Mouse (Mus musculus): ENCODE measurements around the gene Ints1. TPM values are rescaled to one million over a fixed set of nuclear protein-coding genes. Genes with fewer than 3 reads are reported as not detected.

Gene Ints1
- polyA plus RNA-seq, 1 experiment from 2014 or later: 21.2 TPM

GRCm38 (mm10) chr5:139798168-139798900 lies 22.9 kb upstream of the Ints1 start:
- peaks cover 20% of the 10 kb centered on the region for H3K4me1 ChIP-seq (ENCODE audit: control insufficient read depth, insufficient read depth, low read length)
- no peaks in the 10 kb centered on the region for H3K27me3 ChIP-seq (ENCODE audit: control insufficient read depth, insufficient read depth, low read length)
- H3K4me3 ChIP-seq (ENCODE audit: low read depth, low read length): no peak overlapping the region
- H3K4me2 ChIP-seq (ENCODE audit: low read depth, low read length): peak overlapping the region; percentile 23; the same call in 1 of the 2 replicates
- H3K36me3 ChIP-seq (replicated peaks; ENCODE audit: control insufficient read depth, insufficient read depth, low read depth, low read length): no peaks in the 10 kb centered on the region; the same call in 1 of the 2 replicates
- peak overlapping the region; percentile 65 for H3K27ac ChIP-seq (replicated peaks; ENCODE audit: low read depth, low read length)
- H3K9ac ChIP-seq (replicated peaks; ENCODE audit: low read length): peak overlapping the region; percentile 30
- 50% methylated on average over 11 of the region's 12 CpGs for WGBS
- DNase-seq (ENCODE audit: low spot score) (no peak), ATAC-seq (replicated peaks; ENCODE audit: insufficient number of reproducible peaks, low FRiP score, low TSS enrichment, low read depth) (peak; percentile 16; the same call in 1 of the 2 replicates)
- no peaks in the 10 kb centered on the region for H3K9me3 ChIP-seq (replicated peaks; ENCODE audit: control insufficient read depth, low read length)

GRCm38 (mm10) chr5:139797473-139798167 lies 22.1 kb upstream of the Ints1 start:
- Histone ChIP-seq H3K4me2 (ENCODE audit: low read depth, low read length) (0 out of 2 replicates have a peak overlapping the region, but pooled peaks have one; percentile 23), H3K4me3 (ENCODE audit: low read depth, low read length) (no peak overlapping the region), H3K9ac (replicated peaks; ENCODE audit: low read length) (peak overlapping the region; percentile 14; the same call in 1 of the 2 replicates), H3K27ac (replicated peaks; ENCODE audit: low read depth, low read length) (peak overlapping the region; percentile 65), H3K9me3 (replicated peaks; ENCODE audit: control insufficient read depth, low read length) (no peaks in the 10 kb centered on the region), H3K36me3 (replicated peaks; ENCODE audit: control insufficient read depth, insufficient read depth, low read depth, low read length) (no peaks in the 10 kb centered on the region; the same call in 1 of the 2 replicates), H3K4me1 (ENCODE audit: control insufficient read depth, insufficient read depth, low read length) (peaks cover 20% of the 10 kb centered on the region), H3K27me3 (ENCODE audit: control insufficient read depth, insufficient read depth, low read length) (no peaks in the 10 kb centered on the region)
- DNase-seq (ENCODE audit: low spot score) (peak; percentile 86), ATAC-seq (replicated peaks; ENCODE audit: insufficient number of reproducible peaks, low FRiP score, low TSS enrichment, low read depth) (peak; percentile 64)
- 33% methylated on average over 11 of the region's 11 CpGs for WGBS

- no peak overlapping the region for H3K4me3 ChIP-seq (ENCODE audit: low read depth, low read length)
These were observed 21.4 kb upstream of the Ints1 start for GRCm38 (mm10) chr5:139796900-139797299.

GRCm38 (mm10) chr5:139796001-139796620 lies 20.6 kb upstream of the Ints1 start:
- Histone ChIP-seq H3K36me3 (replicated peaks; ENCODE audit: control insufficient read depth, insufficient read depth, low read depth, low read length) (no peaks in the 10 kb centered on the region; the same call in 1 of the 2 replicates), H3K27me3 (ENCODE audit: control insufficient read depth, insufficient read depth, low read length) (no peaks in the 10 kb centered on the region), H3K27ac (replicated peaks; ENCODE audit: low read depth, low read length) (no peak overlapping the region)

More at GRCm38 (mm10) chr5:139796900-139797299, 21.4 kb upstream of the Ints1 start:
- DNase-seq (ENCODE audit: low spot score) (peak; percentile 60), ATAC-seq (replicated peaks; ENCODE audit: insufficient number of reproducible peaks, low FRiP score, low TSS enrichment, low read depth) (no peak)
- no peaks in the 10 kb centered on the region for H3K27me3 ChIP-seq (ENCODE audit: control insufficient read depth, insufficient read depth, low read length)
- peak overlapping the region; percentile 65 for H3K27ac ChIP-seq (replicated peaks; ENCODE audit: low read depth, low read length)
- H3K9ac ChIP-seq (replicated peaks; ENCODE audit: low read length): peak overlapping the region; percentile 25; the same call in 1 of the 2 replicates
- no peaks in the 10 kb centered on the region; the same call in 1 of the 2 replicates for H3K36me3 ChIP-seq (replicated peaks; ENCODE audit: control insufficient read depth, insufficient read depth, low read depth, low read length)
- 26% methylated on average over 13 of the region's 13 CpGs for WGBS
- peaks cover 23% of the 10 kb centered on the region for H3K4me1 ChIP-seq (ENCODE audit: control insufficient read depth, insufficient read depth, low read length)
- H3K9me3 ChIP-seq (replicated peaks; ENCODE audit: control insufficient read depth, low read length): no peaks in the 10 kb centered on the region
- H3K4me2 ChIP-seq (ENCODE audit: low read depth, low read length): no peak overlapping the region; the same call in 1 of the 2 replicates

GRCm38 (mm10) chr5:139794938-139795337 lies 19.5 kb upstream of the Ints1 start:
- no peak for DNase-seq (ENCODE audit: low spot score)
- Histone ChIP-seq H3K27me3 (ENCODE audit: control insufficient read depth, insufficient read depth, low read length) (no peaks in the 10 kb centered on the region), H3K36me3 (replicated peaks; ENCODE audit: control insufficient read depth, insufficient read depth, low read depth, low read length) (no peaks in the 10 kb centered on the region; the same call in 1 of the 2 replicates), H3K4me2 (ENCODE audit: low read depth, low read length) (no peak overlapping the region), H3K27ac (replicated peaks; ENCODE audit: low read depth, low read length) (no peak overlapping the region), H3K4me1 (ENCODE audit: control insufficient read depth, insufficient read depth, low read length) (peaks cover 23% of the 10 kb centered on the region), H3K9me3 (replicated peaks; ENCODE audit: control insufficient read depth, low read length) (no peaks in the 10 kb centered on the region), H3K9ac (replicated peaks; ENCODE audit: low read length) (no peak overlapping the region), H3K4me3 (ENCODE audit: low read depth, low read length) (no peak overlapping the region)
- no peak for ATAC-seq (replicated peaks; ENCODE audit: insufficient number of reproducible peaks, low FRiP score, low TSS enrichment, low read depth)
- WGBS: 66% methylated on average over 10 of the region's 10 CpGs

More at GRCm38 (mm10) chr5:139796001-139796620, 20.6 kb upstream of the Ints1 start:
- ATAC-seq (replicated peaks; ENCODE audit: insufficient number of reproducible peaks, low FRiP score, low TSS enrichment, low read depth) (no peak), DNase-seq (ENCODE audit: low spot score) (no peak)
- Histone ChIP-seq H3K4me3 (ENCODE audit: low read depth, low read length) (no peak overlapping the region), H3K4me1 (ENCODE audit: control insufficient read depth, insufficient read depth, low read length) (peaks cover 23% of the 10 kb centered on the region), H3K4me2 (ENCODE audit: low read depth, low read length) (no peak overlapping the region), H3K9me3 (replicated peaks; ENCODE audit: control insufficient read depth, low read length) (no peaks in the 10 kb centered on the region), H3K9ac (replicated peaks; ENCODE audit: low read length) (no peak overlapping the region)
- 82% methylated on average over 9 of the region's 9 CpGs for WGBS

- H3K27me3 ChIP-seq (ENCODE audit: control insufficient read depth, insufficient read depth, low read length): no peaks in the 10 kb centered on the region
- DNase-seq (ENCODE audit: low spot score) (no peak), ATAC-seq (replicated peaks; ENCODE audit: insufficient number of reproducible peaks, low FRiP score, low TSS enrichment, low read depth) (no peak)
- no peak overlapping the region for H3K4me3 ChIP-seq (ENCODE audit: low read depth, low read length)
- no peak overlapping the region for H3K27ac ChIP-seq (replicated peaks; ENCODE audit: low read depth, low read length)
- H3K9ac ChIP-seq (replicated peaks; ENCODE audit: low read length): no peak overlapping the region
- H3K4me2 ChIP-seq (ENCODE audit: low read depth, low read length): no peak overlapping the region
- H3K4me1 ChIP-seq (ENCODE audit: control insufficient read depth, insufficient read depth, low read length): peaks cover 23% of the 10 kb centered on the region
- H3K36me3 ChIP-seq (replicated peaks; ENCODE audit: control insufficient read depth, insufficient read depth, low read depth, low read length): no peaks in the 10 kb centered on the region
- no peaks in the 10 kb centered on the region for H3K9me3 ChIP-seq (replicated peaks; ENCODE audit: control insufficient read depth, low read length)
- WGBS: 89% methylated on average over 5 of the region's 5 CpGs
These were observed 18.7 kb upstream of the Ints1 start for GRCm38 (mm10) chr5:139794137-139794536.

- no peaks in the 10 kb centered on the region for H3K36me3 ChIP-seq (replicated peaks; ENCODE audit: control insufficient read depth, insufficient read depth, low read depth, low read length)
- WGBS: 67% methylated on average over 11 of the region's 11 CpGs
- H3K4me3 ChIP-seq (ENCODE audit: low read depth, low read length): no peak overlapping the region
- no peaks in the 10 kb centered on the region for H3K9me3 ChIP-seq (replicated peaks; ENCODE audit: control insufficient read depth, low read length)
- no peaks in the 10 kb centered on the region for H3K27me3 ChIP-seq (ENCODE audit: control insufficient read depth, insufficient read depth, low read length)
- ATAC-seq (replicated peaks; ENCODE audit: insufficient number of reproducible peaks, low FRiP score, low TSS enrichment, low read depth) (no peak), DNase-seq (ENCODE audit: low spot score) (no peak)
- H3K4me1 ChIP-seq (ENCODE audit: control insufficient read depth, insufficient read depth, low read length): peaks cover 23% of the 10 kb centered on the region
- no peak overlapping the region for H3K9ac ChIP-seq (replicated peaks; ENCODE audit: low read length)
- no peak overlapping the region for H3K27ac ChIP-seq (replicated peaks; ENCODE audit: low read depth, low read length)
- H3K4me2 ChIP-seq (ENCODE audit: low read depth, low read length): no peak overlapping the region
These were observed 18.0 kb upstream of the Ints1 start for GRCm38 (mm10) chr5:139793338-139794089.
